ENCODE assay signal across 8 mouse cellular contexts in the genomic region with DNA sequence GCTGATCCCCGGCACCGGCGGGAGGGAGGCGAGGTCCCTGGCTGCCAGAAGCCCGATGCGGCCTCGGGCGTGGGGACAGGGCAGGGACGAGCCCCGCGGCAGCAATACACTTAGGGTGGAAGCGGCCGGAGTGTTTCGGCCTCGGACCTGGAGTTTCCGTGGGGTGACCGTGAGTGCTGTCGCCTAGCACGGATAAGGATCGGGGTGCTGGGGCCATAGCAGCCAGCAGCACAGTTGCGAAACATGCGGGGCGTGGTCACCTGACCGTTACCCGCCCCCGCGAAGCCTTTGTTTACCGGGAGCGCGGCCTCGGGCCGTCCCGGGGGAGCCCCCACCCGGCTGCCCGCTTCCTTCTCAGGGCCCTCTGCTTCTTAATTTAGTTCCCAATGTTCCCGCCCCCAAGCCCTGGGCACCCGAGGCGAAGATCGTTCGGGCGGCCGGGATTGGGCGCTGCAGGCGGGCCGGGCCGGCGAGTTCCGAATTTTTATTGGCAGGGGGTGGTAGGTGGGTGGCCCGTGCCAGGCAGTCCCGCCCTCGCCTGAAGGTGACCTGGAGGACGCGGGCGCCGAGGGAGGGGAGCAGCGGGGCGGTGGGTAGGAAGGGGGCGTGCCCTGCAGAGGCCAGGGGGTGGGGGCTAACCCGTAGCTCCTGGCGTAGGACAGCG. TPM values are rescaled to one million over a fixed set of nuclear protein-coding genes. Genes with fewer than 3 reads are reported as not detected.
DNase-seq lines count a peak whose midpoint lies in the region; ATAC-seq lines count a peak whose summit lies in the region.

No protein-coding gene starts in this region.

- peak; percentile 87 for ATAC-seq in frontal cortex, adult (ENCODE audit: low TSS enrichment)
- peak; percentile 91 for ATAC-seq in hindbrain, embryonic 11.5 days (ENCODE audit: low FRiP score)

- peak overlapping the region; percentile 95 for H3K9ac ChIP-seq in hindbrain, embryonic 11.5 days (ENCODE audit: low read depth, low read length)

- no peaks in the 10 kb centered on the region for H3K9me3 ChIP-seq in hindbrain, embryonic 11.5 days (ENCODE audit: control insufficient read depth, low read length)

- WGBS in hindbrain, embryonic 11.5 days, result under 1% methylated on average over 59 of the region's 61 CpGs

- no peaks in the 10 kb centered on the region for H3K27me3 ChIP-seq in hindbrain, embryonic 11.5 days (ENCODE audit: control insufficient read depth, insufficient read depth, low read length)

- DNase-seq in MEL-GATA-1-ER (ENCODE audit: extremely low read depth, low read depth), result peak; percentile 62
- peak; percentile 89 for DNase-seq in cerebellum, adult 8-10 months
- DNase-seq in hindbrain, embryonic 11.5 days (ENCODE audit: low spot score), result peak; percentile 91
- peak; percentile 90 to 93 for DNase-seq in layer of hippocampus, postnatal 10 days (ENCODE audit: low spot score in 2 of 2)
- DNase-seq in lung, postnatal 10 days, result peak; percentile 97
- DNase-seq in ovary, postnatal 36 days (ENCODE audit: low spot score), result peak; percentile 94
- peak; percentile 93 for DNase-seq in thymus, postnatal 25 days

- H3K27ac ChIP-seq in hindbrain, embryonic 11.5 days (ENCODE audit: low read depth, low read length), result peak overlapping the region; percentile 98

- H3K4me3 ChIP-seq in hindbrain, embryonic 11.5 days (ENCODE audit: low read depth, low read length), result peak overlapping the region; percentile 94

- H3K4me1 ChIP-seq in hindbrain, embryonic 11.5 days (replicated peaks; ENCODE audit: control insufficient read depth, insufficient read depth, low read length), result no peaks in the 10 kb centered on the region

- H3K36me3 ChIP-seq in hindbrain, embryonic 11.5 days (ENCODE audit: control insufficient read depth, insufficient read depth, low read length), result no peaks in the 10 kb centered on the region

- H3K4me2 ChIP-seq in hindbrain, embryonic 11.5 days (replicated peaks; ENCODE audit: low read depth, low read length), result peak overlapping the region; percentile 54

RNA-seq across cellular contexts. Expression of a gene that starts 0.5 kb away (rescaled TPM):
- 50.3 and 50.8 TPM in 2 replicates for polyA plus RNA-seq in hindbrain, embryonic 11.5 days (2014; fragmentation: Nextera tagmentation; extraction: Ambion mirVana)
- 10 to 100 TPM; 70.4 to 77.8 TPM for total RNA-seq in layer of hippocampus, postnatal 10 days (2021)

RNA-seq across cellular contexts. Expression of a gene that starts 43.0 kb away (rescaled TPM):
- 31.1 and 32.8 TPM in 2 replicates for polyA plus RNA-seq in hindbrain, embryonic 11.5 days (2014; fragmentation: Nextera tagmentation; extraction: Ambion mirVana)
- total RNA-seq in layer of hippocampus, postnatal 10 days (2021), result 10 to 100 TPM; 48.9 to 56.3 TPM

Comparison
In these comparisons a context has a peak if more than half of its experiments do, and no peak if none do; other contexts are left out.
1. Peak in every context shown above with its lines: DNase-seq, ATAC-seq, H3K4me3 ChIP-seq and H3K27ac ChIP-seq.